Comparison of ENCODE assay signal across 10 mouse cellular contexts in the genomic region with DNA sequence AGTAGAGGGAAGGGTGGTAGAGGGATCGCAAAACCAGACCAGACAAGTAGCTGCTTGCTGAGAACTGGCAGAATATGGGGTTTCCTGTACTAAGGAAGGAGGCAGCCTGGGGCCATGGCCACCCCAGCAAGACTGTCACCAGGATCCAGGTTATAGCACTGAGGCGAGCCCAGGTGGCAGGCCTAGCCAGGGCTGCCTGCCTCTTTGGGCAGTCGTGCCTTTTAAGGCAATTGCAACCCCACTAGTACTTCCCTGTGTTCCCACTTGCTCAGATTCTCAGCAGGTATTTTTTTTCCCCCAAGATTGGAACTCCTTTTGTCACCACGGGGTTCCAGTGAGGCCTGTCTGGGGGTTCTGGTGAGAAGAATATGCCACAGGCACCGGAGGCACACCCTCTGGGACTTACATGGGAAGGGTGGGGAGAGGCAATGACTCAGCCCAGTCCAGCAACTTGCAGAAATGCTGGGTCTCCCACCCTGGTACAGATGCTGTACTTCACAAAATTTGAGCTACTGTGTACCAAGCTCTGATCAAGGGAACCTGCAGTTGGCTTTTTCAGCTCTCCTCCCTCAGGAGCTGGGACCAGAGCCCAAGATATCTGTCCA. TPM values are rescaled to one million over a fixed set of nuclear protein-coding genes. Genes with fewer than 3 reads are reported as not detected.
DNase-seq lines count a peak whose midpoint lies in the region; ATAC-seq and TF ChIP-seq lines count a peak whose summit lies in the region.
"Had no signal": no experiment of that assay in that cellular context is flagged by ENCODE, and none has a peak within 500 bp of the region (broad histone marks: within the 10 kb centered on the region; RNA-seq: fewer than 3 reads in every experiment).

No protein-coding gene starts in this region.

- no peak for TF ChIP-seq CTCF in G1E (IDR thresholded peaks at IDR 0.05; ENCODE audit: low read depth, low read length)
- TF ChIP-seq CTCF in liver, postnatal 0 days (IDR thresholded peaks at IDR 0.05; ENCODE audit: low read depth), result no peak

- H3K9ac ChIP-seq in hindbrain, embryonic 12.5 days, result no peak overlapping the region
- no peak overlapping the region for H3K9ac ChIP-seq in hindbrain, embryonic 11.5 days (ENCODE audit: low read depth, low read length)
- 0 out of 2 replicates have a peak overlapping the region, but pooled peaks have one; percentile 16 for H3K9ac ChIP-seq in embryonic facial prominence, embryonic 13.5 days
- H3K9ac ChIP-seq in liver, postnatal 0 days (replicated peaks), result no peak overlapping the region
- H3K9ac ChIP-seq: neural tube, embryonic 12.5 days had no signal

- H3K4me2 ChIP-seq in hindbrain, embryonic 12.5 days (replicated peaks), result no peak overlapping the region
- no peak overlapping the region for H3K4me2 ChIP-seq in hindbrain, embryonic 11.5 days (replicated peaks; ENCODE audit: low read depth, low read length)
- no peak overlapping the region for H3K4me2 ChIP-seq in embryonic facial prominence, embryonic 13.5 days
- no peak overlapping the region for H3K4me2 ChIP-seq in liver, postnatal 0 days (ENCODE audit: low read depth, low read length)
- H3K4me2 ChIP-seq: neural tube, embryonic 12.5 days had no signal

- intact Hi-C loops in left cerebral cortex, postnatal 4 days (cut with DNase I), result loop anchor here (2.0 to 5.0 kb wide), 3 partner anchors 129 to 314 kb away; a partner anchor contains a TSS

- WGBS in hindbrain, embryonic 12.5 days, result 34% methylated on average over 5 of the region's 5 CpGs
- 33% methylated on average over 5 of the region's 5 CpGs for WGBS in hindbrain, embryonic 11.5 days
- WGBS in embryonic facial prominence, embryonic 13.5 days, result 21% methylated on average over 5 of the region's 5 CpGs
- WGBS in liver, postnatal 0 days (ENCODE audit: insufficient replicate concordance), result 33% methylated on average over 5 of the region's 5 CpGs

- H3K27ac ChIP-seq in hindbrain, embryonic 12.5 days, result peak overlapping the region; percentile 64
- H3K27ac ChIP-seq in hindbrain, embryonic 11.5 days (ENCODE audit: low read depth, low read length), result no peak overlapping the region
- peak overlapping the region; percentile 56 for H3K27ac ChIP-seq in embryonic facial prominence, embryonic 13.5 days
- peak overlapping the region; percentile 30; the same call in 1 of the 2 replicates for H3K27ac ChIP-seq in liver, postnatal 0 days (ENCODE audit: low read depth)
- H3K27ac ChIP-seq: neural tube, embryonic 12.5 days had no signal

- H3K4me1 ChIP-seq in hindbrain, embryonic 12.5 days, result peaks cover 8% of the 10 kb centered on the region
- H3K4me1 ChIP-seq in hindbrain, embryonic 11.5 days (replicated peaks; ENCODE audit: control insufficient read depth, insufficient read depth, low read length), result no peaks in the 10 kb centered on the region; the same call in 1 of the 2 replicates
- peaks cover 57% of the 10 kb centered on the region for H3K4me1 ChIP-seq in G1E (ENCODE audit: insufficient read depth, low read depth, low read length)
- H3K4me1 ChIP-seq in embryonic facial prominence, embryonic 13.5 days, result peaks cover 19% of the 10 kb centered on the region
- H3K4me1 ChIP-seq in liver, postnatal 0 days (ENCODE audit: insufficient read depth), result peaks cover 14% of the 10 kb centered on the region

- TF ChIP-seq EP300 in liver, postnatal 0 days (IDR thresholded peaks at IDR 0.05; ENCODE audit: low read depth), result no peak

- no peak overlapping the region for H3K4me3 ChIP-seq in hindbrain, embryonic 12.5 days
- H3K4me3 ChIP-seq in hindbrain, embryonic 11.5 days (ENCODE audit: low read depth, low read length), result no peak overlapping the region
- H3K4me3 ChIP-seq in G1E (ENCODE audit: low read depth, low read length), result no peak overlapping the region
- no peak overlapping the region for H3K4me3 ChIP-seq in embryonic facial prominence, embryonic 13.5 days
- no peak overlapping the region for H3K4me3 ChIP-seq in liver, postnatal 0 days (ENCODE audit: low read depth, low read length)
- H3K4me3 ChIP-seq: neural tube, embryonic 12.5 days had no signal

- no peak for DNase-seq in hindbrain, embryonic 11.5 days (ENCODE audit: low spot score)
- no peak for DNase-seq in G1E (ENCODE audit: low spot score)
- DNase-seq in liver, postnatal 0 days, result no peak
- DNase-seq in adrenal gland, postnatal 10 days, result no peak
- DNase-seq in retina, embryonic 14.5 days (ENCODE audit: low spot score), result no peak
- DNase-seq in left cerebral cortex, postnatal 4 days, result no peak
- DNase-seq: kidney, adult 11 months had no signal

- ATAC-seq in hindbrain, embryonic 12.5 days (ENCODE audit: low FRiP score), result no peak
- no peak for ATAC-seq in hindbrain, embryonic 11.5 days (ENCODE audit: low FRiP score)
- peak; percentile 43 for ATAC-seq in G1E (ENCODE audit: extremely low read depth, insufficient number of reproducible peaks, low FRiP score, poor library complexity, severe bottlenecking)
- no peak for ATAC-seq in embryonic facial prominence, embryonic 13.5 days (ENCODE audit: insufficient number of reproducible peaks, insufficient read depth, low FRiP score, low TSS enrichment, low read depth)
- ATAC-seq in liver, postnatal 0 days, result peak; percentile 16; the same call in 1 of the 2 replicates

- no peaks in the 10 kb centered on the region for H3K27me3 ChIP-seq in hindbrain, embryonic 12.5 days
- no peaks in the 10 kb centered on the region for H3K27me3 ChIP-seq in hindbrain, embryonic 11.5 days (ENCODE audit: control insufficient read depth, insufficient read depth, low read length)
- peaks cover 24% of the 10 kb centered on the region for H3K27me3 ChIP-seq in G1E (ENCODE audit: insufficient read depth, low read length)
- H3K27me3 ChIP-seq in embryonic facial prominence, embryonic 13.5 days, result no peaks in the 10 kb centered on the region
- H3K27me3 ChIP-seq in liver, postnatal 0 days (ENCODE audit: insufficient read depth, low read length), result no peaks in the 10 kb centered on the region
- H3K27me3 ChIP-seq: neural tube, embryonic 12.5 days had no signal

- H3K9me3 ChIP-seq in hindbrain, embryonic 12.5 days (replicated peaks), result no peaks in the 10 kb centered on the region
- H3K9me3 ChIP-seq in hindbrain, embryonic 11.5 days (ENCODE audit: control insufficient read depth, low read length), result no peaks in the 10 kb centered on the region
- H3K9me3 ChIP-seq in G1E (replicated peaks), result no peaks in the 10 kb centered on the region
- H3K9me3 ChIP-seq in embryonic facial prominence, embryonic 13.5 days, result no peaks in the 10 kb centered on the region
- no peaks in the 10 kb centered on the region for H3K9me3 ChIP-seq in liver, postnatal 0 days (ENCODE audit: low read length)
- H3K9me3 ChIP-seq: neural tube, embryonic 12.5 days had no signal

- H3K36me3 ChIP-seq in hindbrain, embryonic 12.5 days, result peaks cover 46% of the 10 kb centered on the region
- H3K36me3 ChIP-seq in hindbrain, embryonic 11.5 days (ENCODE audit: control insufficient read depth, insufficient read depth, low read length), result peaks cover 16% of the 10 kb centered on the region
- H3K36me3 ChIP-seq in G1E (replicated peaks), result peaks cover 44% of the 10 kb centered on the region
- peaks cover 43% of the 10 kb centered on the region for H3K36me3 ChIP-seq in embryonic facial prominence, embryonic 13.5 days
- peaks cover 40% of the 10 kb centered on the region for H3K36me3 ChIP-seq in liver, postnatal 0 days (replicated peaks; ENCODE audit: insufficient read depth, low read length)

RNA-seq across cellular contexts. Expression of a gene that starts 15.3 kb away (rescaled TPM):
- polyA plus RNA-seq in hindbrain, embryonic 12.5 days (2016; fragmentation: Nextera tagmentation; extraction: Ambion mirVana), result 11.6 and 14.3 TPM in 2 replicates
- 7.3 and 8.9 TPM in 2 replicates for polyA plus RNA-seq in hindbrain, embryonic 11.5 days (2014; fragmentation: Nextera tagmentation; extraction: Ambion mirVana)
- total RNA-seq in G1E (2014; fragmentation: Nextera tagmentation) (41.4 and 44.2 TPM in 2 replicates), G1E (2017) (74.6 and 96.9 TPM in 2 replicates)
- 86.9 and 89.8 TPM in 2 replicates for polyA plus RNA-seq in G1E (2012)
- polyA plus RNA-seq in embryonic facial prominence, embryonic 13.5 days (2015; fragmentation: Nextera tagmentation; extraction: Ambion mirVana), result 7.0 and 8.7 TPM in 2 replicates
- polyA plus RNA-seq in liver, postnatal 0 days (2015; fragmentation: Nextera tagmentation; extraction: Ambion mirVana), result 10.3 and 10.4 TPM in 2 replicates
- 10 to 100 TPM; 30.2 to 35.0 TPM for total RNA-seq in adrenal gland, postnatal 10 days (2021)
- total RNA-seq in left cerebral cortex, postnatal 4 days (2021), result 100 to 1,000 TPM; 175 to 191 TPM

RNA-seq across cellular contexts. Expression of a gene that starts 15.8 kb away (rescaled TPM):
- polyA plus RNA-seq in hindbrain, embryonic 12.5 days (2016; fragmentation: Nextera tagmentation; extraction: Ambion mirVana), result 642 and 670 TPM in 2 replicates
- polyA plus RNA-seq in hindbrain, embryonic 11.5 days (2014; fragmentation: Nextera tagmentation; extraction: Ambion mirVana), result 1,014 and 1,045 TPM in 2 replicates
- 1,019 and 1,021 TPM in 2 replicates for total RNA-seq in G1E (2014; fragmentation: Nextera tagmentation)
- 1,569 and 1,698 TPM in 2 replicates for total RNA-seq in G1E (2017)
- polyA plus RNA-seq in G1E (2012), result 114 and 176 TPM in 2 replicates
- 1,097 and 1,210 TPM in 2 replicates for polyA plus RNA-seq in embryonic facial prominence, embryonic 13.5 days (2015; fragmentation: Nextera tagmentation; extraction: Ambion mirVana)
- polyA plus RNA-seq in liver, postnatal 0 days (2015; fragmentation: Nextera tagmentation; extraction: Ambion mirVana), result 394 and 407 TPM in 2 replicates
- 100 to 1,000 TPM; 672 to 709 TPM for total RNA-seq in adrenal gland, postnatal 10 days (2021)
- total RNA-seq in left cerebral cortex, postnatal 4 days (2021), result 100 to 1,000 TPM; 535 to 552 TPM

RNA-seq across cellular contexts. Expression of a gene that starts 57.1 kb away (rescaled TPM):
- 42.1 and 44.0 TPM in 2 replicates for polyA plus RNA-seq in hindbrain, embryonic 12.5 days (2016; fragmentation: Nextera tagmentation; extraction: Ambion mirVana)
- 21.6 and 24.7 TPM in 2 replicates for polyA plus RNA-seq in hindbrain, embryonic 11.5 days (2014; fragmentation: Nextera tagmentation; extraction: Ambion mirVana)
- 19.0 and 27.2 TPM in 2 replicates for total RNA-seq in G1E (2014; fragmentation: Nextera tagmentation)
- 22.3 and 25.0 TPM in 2 replicates for total RNA-seq in G1E (2017)
- 23.6 and 29.1 TPM in 2 replicates for polyA plus RNA-seq in G1E (2012)
- 47.7 and 48.0 TPM in 2 replicates for polyA plus RNA-seq in embryonic facial prominence, embryonic 13.5 days (2015; fragmentation: Nextera tagmentation; extraction: Ambion mirVana)
- 7.0 and 7.5 TPM in 2 replicates for polyA plus RNA-seq in liver, postnatal 0 days (2015; fragmentation: Nextera tagmentation; extraction: Ambion mirVana)
- total RNA-seq in adrenal gland, postnatal 10 days (2021), result 10 to 100 TPM; 16.3 to 28.9 TPM
- 10 to 100 TPM; 27.7 to 36.2 TPM for total RNA-seq in left cerebral cortex, postnatal 4 days (2021)

Comparison
In these comparisons a context has a peak if more than half of its experiments do, and no peak if none do; other contexts are left out.
1. ATAC-seq: peak in G1E (single experiment) and liver, postnatal 0 days (single experiment); none in hindbrain, embryonic 12.5 days (single experiment), hindbrain, embryonic 11.5 days (single experiment) and embryonic facial prominence, embryonic 13.5 days (single experiment).